Mouse (Mus musculus): ENCODE results near the gene Naa50.

Naa50 gene

GRCm38 (mm10) chr16:44200146-44200545 is 60.5 kb downstream of the Naa50 start:
- DNase-seq (ENCODE audit: low spot score in 2 of 2) = no peak

- no peak for DNase-seq (ENCODE audit: low spot score in 2 of 2)
Observed at GRCm38 (mm10) chr16:44204331-44204730, 64.7 kb downstream of the Naa50 start.

- DNase-seq (ENCODE audit: low spot score in 2 of 2) = no peak
Observed at GRCm38 (mm10) chr16:44205973-44206372, 66.3 kb downstream of the Naa50 start.

- DNase-seq (ENCODE audit: low spot score in 2 of 2) = no peak
Observed at GRCm38 (mm10) chr16:44210156-44211053, 70.8 kb downstream of the Naa50 start.

- DNase-seq (ENCODE audit: low spot score in 2 of 2) = no peak
Observed at GRCm38 (mm10) chr16:44211054-44211414, 71.4 kb downstream of the Naa50 start.

- peak in 1 of 2 experiments; percentile 6 for DNase-seq (ENCODE audit: low spot score in 2 of 2)
Observed at GRCm38 (mm10) chr16:44212703-44213102, 73.1 kb downstream of the Naa50 start.

Data from natural killer cell, adult 2 months (primary cell).